Comparison of ENCODE assay signal across 20 mouse cellular contexts in genomic region chr13:13460521-13461138, GRCm38 (mm10). TPM values are rescaled to one million over a fixed set of nuclear protein-coding genes. Genes with fewer than 3 reads are reported as not detected.
A peak's percentile ranks its signal among the peaks of the same experiment; 100 is the strongest.
DNase-seq lines count a peak whose midpoint lies in the region; ATAC-seq and TF ChIP-seq lines count a peak whose summit lies in the region.
"Had no signal": no experiment of that assay in that cellular context is flagged by ENCODE, and none has a peak within 500 bp of the region (broad histone marks: within the 10 kb centered on the region; RNA-seq: fewer than 3 reads in every experiment).

No protein-coding gene starts in this region.

- TF ChIP-seq POLR2A in heart, adult 2 months (IDR thresholded peaks at IDR 0.05; ENCODE audit: insufficient read depth, low read depth, low read length), result no peak

- peak; percentile 50; the same call in 1 of the 2 replicates for ATAC-seq in kidney, postnatal 0 days (replicated peaks; ENCODE audit: low FRiP score, low read depth)
- ATAC-seq: forebrain, embryonic 15.5 days had no signal

- peak overlapping the region; percentile 15; the same call in 1 of the 2 replicates for H3K27ac ChIP-seq in heart, adult 2 months
- H3K27ac ChIP-seq in kidney, postnatal 0 days, result no peak overlapping the region
- no peak overlapping the region for H3K27ac ChIP-seq in embryonic facial prominence, embryonic 10.5 days (replicated peaks)
- H3K27ac ChIP-seq: embryonic facial prominence, embryonic 13.5 days; forebrain, embryonic 15.5 days; heart, embryonic 13.5 days; left cerebral cortex, adult 2 months; liver, embryonic 14.5 days had no signal

- peaks cover 16% of the 10 kb centered on the region for H3K4me1 ChIP-seq in heart, adult 2 months (ENCODE audit: control insufficient read depth, insufficient read depth, low read length)
- H3K4me1 ChIP-seq in kidney, postnatal 0 days (replicated peaks; ENCODE audit: insufficient read depth, low read length), result 0 out of 2 replicates have a peak, but pooled peaks cover 5% of the 10 kb centered on the region
- H3K4me1 ChIP-seq in E14TG2a.4 (replicated peaks; ENCODE audit: low read depth, low read length), result peaks cover 78% of the 10 kb centered on the region
- peaks cover 16% of the 10 kb centered on the region for H3K4me1 ChIP-seq in embryonic facial prominence, embryonic 10.5 days
- H3K4me1 ChIP-seq: forebrain, embryonic 15.5 days had no signal

- TF ChIP-seq EP300 in heart, adult 2 months (IDR thresholded peaks at IDR 0.05; ENCODE audit: insufficient read depth, low read depth, low read length), result no peak

- H3K79me2 ChIP-seq in heart, adult 2 months (replicated peaks; ENCODE audit: control insufficient read depth, insufficient read depth, low read length), result peaks cover 1% of the 10 kb centered on the region; the same call in 1 of the 2 replicates

- no peaks in the 10 kb centered on the region for H3K9me3 ChIP-seq in kidney, postnatal 0 days (replicated peaks; ENCODE audit: low read length)
- H3K9me3 ChIP-seq in E14TG2a.4 (ENCODE audit: low read length), result no peaks in the 10 kb centered on the region
- no peaks in the 10 kb centered on the region for H3K9me3 ChIP-seq in embryonic facial prominence, embryonic 10.5 days
- H3K9me3 ChIP-seq: embryonic facial prominence, embryonic 13.5 days; forebrain, embryonic 15.5 days; heart, embryonic 13.5 days had no signal

- H3K27me3 ChIP-seq in heart, adult 2 months (ENCODE audit: control insufficient read depth, insufficient read depth, low read length), result no peaks in the 10 kb centered on the region
- no peaks in the 10 kb centered on the region for H3K27me3 ChIP-seq in kidney, postnatal 0 days (ENCODE audit: insufficient read depth, low read length)
- H3K27me3 ChIP-seq in E14TG2a.4 (ENCODE audit: insufficient read depth, low read length), result no peaks in the 10 kb centered on the region
- H3K27me3 ChIP-seq in embryonic facial prominence, embryonic 10.5 days (replicated peaks; ENCODE audit: low read depth, poor library complexity, severe bottlenecking), result no peaks in the 10 kb centered on the region
- H3K27me3 ChIP-seq: embryonic facial prominence, embryonic 13.5 days; forebrain, embryonic 15.5 days; heart, embryonic 13.5 days had no signal

- TF ChIP-seq CTCF in heart, adult 2 months (IDR thresholded peaks at IDR 0.05), result no peak
- TF ChIP-seq CTCF in kidney, postnatal 0 days (IDR thresholded peaks at IDR 0.05; ENCODE audit: low read depth), result no peak
- no peak for TF ChIP-seq CTCF in E14TG2a.4 (conservative IDR thresholded peaks at IDR 0.05; ENCODE audit: low read length)

- intact Hi-C loops in heart, adult 2 months (cut with DNase I), result loop anchor here (10.0 kb wide), 1 partner anchor 746 kb away; no protein-coding TSS in a partner anchor

- no peak overlapping the region for H3K4me2 ChIP-seq in kidney, postnatal 0 days (ENCODE audit: low read length)
- H3K4me2 ChIP-seq: embryonic facial prominence, embryonic 13.5 days; forebrain, embryonic 15.5 days; heart, embryonic 13.5 days had no signal

- peaks cover 10% of the 10 kb centered on the region for H3K36me3 ChIP-seq in heart, adult 2 months (ENCODE audit: control insufficient read depth, insufficient read depth, low read length)
- no peaks in the 10 kb centered on the region for H3K36me3 ChIP-seq in kidney, postnatal 0 days (ENCODE audit: insufficient read depth, low read length)
- peaks cover 23% of the 10 kb centered on the region for H3K36me3 ChIP-seq in E14TG2a.4 (ENCODE audit: insufficient read depth, low read length)
- H3K36me3 ChIP-seq in embryonic facial prominence, embryonic 10.5 days (replicated peaks), result no peaks in the 10 kb centered on the region
- H3K36me3 ChIP-seq: forebrain, embryonic 15.5 days had no signal

- 72% methylated on average over 2 of the region's 2 CpGs for WGBS in heart, adult 2 months
- WGBS in kidney, postnatal 0 days, result 78% methylated on average over 2 of the region's 2 CpGs
- WGBS in embryonic facial prominence, embryonic 10.5 days, result 65% methylated on average over 2 of the region's 2 CpGs

- DNase-seq in heart, adult 2 months, result no peak
- DNase-seq in heart, adult 18-20 months, result no peak
- DNase-seq in kidney, postnatal 0 days (ENCODE audit: low spot score), result no peak
- DNase-seq in kidney, adult 11 months, result no peak
- DNase-seq in fat pad, adult 2 months (ENCODE audit: extremely low read depth, low read depth, low spot score), result peak; percentile 18
- DNase-seq in embryo, embryonic 9.5 days (ENCODE audit: extremely low spot score), result no peak
- DNase-seq in embryonic facial prominence, embryonic 10.5 days (ENCODE audit: low spot score), result no peak
- DNase-seq: adrenal gland, adult 8-10 months; cerebellum, adult 9-11 months; kidney, postnatal 14 days; lung, postnatal 14 days; right cerebral cortex, adult 18-20 months had no signal

- H3K9ac ChIP-seq in heart, adult 2 months (ENCODE audit: low read depth, low read length), result no peak overlapping the region
- H3K9ac ChIP-seq in kidney, postnatal 0 days (ENCODE audit: low read depth, low read length), result no peak overlapping the region
- H3K9ac ChIP-seq: embryonic facial prominence, embryonic 13.5 days; forebrain, embryonic 15.5 days; heart, embryonic 13.5 days; liver, embryonic 14.5 days had no signal

- no peak overlapping the region for H3K4me3 ChIP-seq in heart, adult 2 months
- no peak overlapping the region for H3K4me3 ChIP-seq in kidney, postnatal 0 days (replicated peaks; ENCODE audit: low read depth, low read length)
- H3K4me3 ChIP-seq in E14TG2a.4 (replicated peaks; ENCODE audit: low read length), result peak overlapping the region; percentile 26
- no peak overlapping the region for H3K4me3 ChIP-seq in embryonic facial prominence, embryonic 10.5 days
- H3K4me3 ChIP-seq: embryonic facial prominence, embryonic 13.5 days; forebrain, embryonic 15.5 days; heart, embryonic 13.5 days; left cerebral cortex, adult 2 months had no signal

RNA-seq across cellular contexts. Expression of gene Nid1, which starts 23.3 kb away (rescaled TPM):
- total RNA-seq in heart, adult 2 months (2021), result 10 to 100 TPM; 55.5 to 59.9 TPM
- polyA plus RNA-seq in heart, adult 2 months (2012; rRNA removed), result 62.5 and 99.5 TPM in 2 replicates
- 10 to 100 TPM; 44.3 to 51.5 TPM for total RNA-seq in heart, adult 18-20 months (2021)
- 90.1 and 93.8 TPM in 2 replicates for polyA plus RNA-seq in kidney, postnatal 0 days (2015; fragmentation: Nextera tagmentation; extraction: Ambion mirVana)
- 59.0 and 64.5 TPM in 2 replicates for polyA plus RNA-seq in embryonic facial prominence, embryonic 10.5 days (2016; fragmentation: Nextera tagmentation; extraction: Ambion mirVana)
- total RNA-seq: granulocyte monocyte progenitor cell, adult 5-6 weeks; megakaryocyte, adult 5-6 weeks had no signal
